Mouse (Mus musculus): ENCODE measurements around the gene Ercc6l. TPM values are rescaled to one million over a fixed set of nuclear protein-coding genes. Genes with fewer than 3 reads are reported as not detected.

The Ercc6l gene
- polyA plus RNA-seq, 1 experiment from 2014 or later = 8.6 TPM

DNA sequence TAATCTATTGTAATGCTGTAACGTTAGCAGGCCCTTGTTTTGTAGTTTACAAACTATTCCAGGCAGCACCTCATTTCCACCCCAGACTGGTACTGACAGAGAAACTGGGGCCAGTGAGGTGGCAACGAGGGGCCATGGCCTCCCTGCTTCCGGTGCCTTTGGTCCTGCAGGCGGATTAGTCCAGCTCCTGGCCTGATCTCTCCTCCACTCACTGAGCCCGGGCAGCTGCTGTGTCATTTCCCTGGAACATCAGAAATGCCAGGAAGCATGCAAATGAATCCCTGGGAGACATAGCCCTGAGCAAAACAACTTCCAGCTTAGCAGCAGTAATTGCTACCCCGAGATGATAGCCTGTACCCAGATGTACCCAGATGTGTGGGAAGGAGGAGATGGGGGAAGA lies 10.1 kb upstream of the Ercc6l start:
- WGBS = 30% methylated on average over 6 of the region's 6 CpGs
- H3K36me3 ChIP-seq = no peaks in the 10 kb centered on the region
- 0 out of 2 replicates have a peak, but pooled peaks cover 5% of the 10 kb centered on the region for H3K4me1 ChIP-seq
- ATAC-seq (ENCODE audit: extremely low read depth, insufficient number of reproducible peaks, low FRiP score, low TSS enrichment) = no peak
- no peak overlapping the region for H3K9ac ChIP-seq
- H3K27me3 ChIP-seq (replicated peaks) = peaks cover 4% of the 10 kb centered on the region
- H3K4me3 ChIP-seq = no peak overlapping the region
- H3K4me2 ChIP-seq = no peak overlapping the region
- no peak overlapping the region; the same call in 1 of the 2 replicates for H3K27ac ChIP-seq (replicated peaks)
- H3K9me3 ChIP-seq = no peaks in the 10 kb centered on the region

DNA sequence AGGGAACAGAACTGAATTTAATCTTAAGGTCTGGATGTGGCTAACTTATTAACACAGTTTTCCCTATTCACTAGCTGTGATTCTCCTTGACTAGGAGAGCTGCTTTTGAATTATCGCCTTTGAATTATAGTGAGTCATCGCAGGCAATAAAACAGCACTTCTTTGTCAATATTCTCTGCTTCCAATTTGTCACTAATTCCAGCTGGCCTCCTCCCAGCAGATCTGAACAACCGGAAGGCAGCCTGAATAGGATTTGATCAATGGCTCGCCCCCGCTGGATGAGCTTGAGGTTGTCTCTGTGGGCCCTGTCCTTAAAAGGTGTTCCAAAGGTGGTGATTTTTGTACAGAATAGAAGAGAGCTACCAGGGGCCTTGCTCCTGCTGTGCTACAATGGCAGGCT lies 9.6 kb upstream of the Ercc6l start:
- H3K4me2 ChIP-seq = no peak overlapping the region
- no peaks in the 10 kb centered on the region for H3K9me3 ChIP-seq
- H3K27ac ChIP-seq (replicated peaks) = no peak overlapping the region
- H3K27me3 ChIP-seq (replicated peaks) = peaks cover 6% of the 10 kb centered on the region
- H3K4me3 ChIP-seq = no peak overlapping the region
- H3K36me3 ChIP-seq = no peaks in the 10 kb centered on the region
- 64% methylated on average over 5 of the region's 5 CpGs for WGBS
- ATAC-seq (ENCODE audit: extremely low read depth, insufficient number of reproducible peaks, low FRiP score, low TSS enrichment) = no peak
- 0 out of 2 replicates have a peak, but pooled peaks cover 5% of the 10 kb centered on the region for H3K4me1 ChIP-seq
- no peak overlapping the region for H3K9ac ChIP-seq

DNA sequence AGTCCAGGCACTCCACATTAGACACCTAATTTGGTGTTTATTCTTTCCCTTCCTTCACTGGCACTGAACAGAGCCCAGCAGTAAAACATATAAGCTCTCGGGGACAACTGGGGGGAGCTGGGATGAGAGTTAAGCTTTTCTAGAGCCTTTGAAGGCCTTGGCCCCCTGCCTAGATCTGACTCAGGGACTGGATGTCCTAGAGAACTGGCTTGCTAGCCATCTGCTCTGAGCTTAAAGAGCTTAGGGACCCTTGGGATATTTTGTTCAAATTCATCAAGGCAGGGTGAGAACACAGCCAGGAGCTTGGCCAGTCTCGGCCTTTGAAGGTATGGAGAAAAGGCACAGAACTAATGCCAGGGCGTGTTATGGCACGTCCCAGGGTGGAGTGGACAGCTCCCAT lies 6.6 kb upstream of the Ercc6l start:
- Histone ChIP-seq H3K4me1 (0 out of 2 replicates have a peak, but pooled peaks cover 3% of the 10 kb centered on the region), H3K27ac (replicated peaks) (no peak overlapping the region), H3K4me2 (no peak overlapping the region), H3K27me3 (replicated peaks) (peaks cover 6% of the 10 kb centered on the region), H3K36me3 (no peaks in the 10 kb centered on the region), H3K4me3 (no peak overlapping the region), H3K9me3 (no peaks in the 10 kb centered on the region), H3K9ac (no peak overlapping the region)
- 60% methylated on average over 4 of the region's 4 CpGs for WGBS
- ATAC-seq (ENCODE audit: extremely low read depth, insufficient number of reproducible peaks, low FRiP score, low TSS enrichment) = no peak

DNA sequence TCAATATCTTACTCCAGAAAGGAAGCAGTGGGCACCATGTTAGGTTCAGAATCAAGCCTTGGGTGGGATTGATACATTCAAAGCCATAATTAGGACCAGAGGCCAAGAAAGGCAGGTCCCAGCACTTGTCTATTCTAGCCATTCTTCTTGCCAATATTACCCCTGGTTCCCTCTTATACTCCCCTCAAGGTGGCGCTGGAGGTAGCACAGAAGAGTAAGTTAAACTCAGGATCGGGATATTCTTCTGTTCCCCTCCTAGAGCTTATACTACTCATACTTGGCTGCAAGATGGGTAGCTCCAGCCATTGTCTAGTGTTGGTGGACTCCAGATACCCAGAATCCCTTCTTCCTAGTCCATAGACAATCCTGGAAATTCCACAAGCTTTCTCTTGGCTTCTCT lies 6.2 kb upstream of the Ercc6l start:
- 0 out of 2 replicates have a peak, but pooled peaks cover 3% of the 10 kb centered on the region for H3K4me1 ChIP-seq
- no peaks in the 10 kb centered on the region for H3K36me3 ChIP-seq
- H3K27ac ChIP-seq (replicated peaks) = no peak overlapping the region
- peaks cover 6% of the 10 kb centered on the region for H3K27me3 ChIP-seq (replicated peaks)
- H3K4me2 ChIP-seq = no peak overlapping the region
- H3K9ac ChIP-seq = no peak overlapping the region
- H3K4me3 ChIP-seq = no peak overlapping the region
- no peak for ATAC-seq (ENCODE audit: extremely low read depth, insufficient number of reproducible peaks, low FRiP score, low TSS enrichment)
- 44% methylated on average over 2 of the region's 2 CpGs for WGBS
- H3K9me3 ChIP-seq = no peaks in the 10 kb centered on the region

GRCm38 (mm10) chrX:102160528-102160927 lies 3.6 kb upstream of the Ercc6l start:
- no peak overlapping the region for H3K4me2 ChIP-seq
- WGBS = 57% methylated on average over 2 of the region's 2 CpGs
- ATAC-seq (ENCODE audit: extremely low read depth, insufficient number of reproducible peaks, low FRiP score, low TSS enrichment) = no peak

DNA sequence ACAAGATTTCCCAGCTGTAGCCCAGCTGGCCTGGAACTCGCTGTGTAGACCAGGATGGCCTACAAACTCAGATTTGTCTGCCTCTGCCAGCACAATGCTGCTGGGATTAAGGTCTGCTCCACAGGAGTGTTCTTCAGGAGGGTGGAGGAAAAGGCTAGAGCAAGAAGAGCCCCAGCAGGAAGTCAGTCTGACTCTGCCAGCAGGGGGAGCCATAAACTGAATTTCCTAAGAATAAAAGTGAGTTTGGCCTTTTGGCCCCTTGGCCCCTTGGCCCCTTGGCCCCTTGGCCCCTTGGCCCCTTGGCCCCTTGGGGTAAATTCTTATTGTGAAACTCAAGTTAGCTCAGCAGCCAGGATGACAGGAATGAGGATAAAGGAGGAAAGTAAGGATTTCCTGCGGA lies 2.9 kb upstream of the Ercc6l start:
- no peak for ATAC-seq (ENCODE audit: extremely low read depth, insufficient number of reproducible peaks, low FRiP score, low TSS enrichment)
- WGBS = 62% methylated on average over 2 of the region's 2 CpGs
- no peak overlapping the region for H3K4me2 ChIP-seq
- no peak overlapping the region for H3K27ac ChIP-seq (replicated peaks)
- no peaks in the 10 kb centered on the region for H3K36me3 ChIP-seq
- H3K9ac ChIP-seq = no peak overlapping the region
- peaks cover 6% of the 10 kb centered on the region; the same call in 1 of the 2 replicates for H3K27me3 ChIP-seq (replicated peaks)
- peaks cover 4% of the 10 kb centered on the region; the same call in 1 of the 2 replicates for H3K4me1 ChIP-seq
- no peak overlapping the region for H3K4me3 ChIP-seq
- no peaks in the 10 kb centered on the region for H3K9me3 ChIP-seq

More at GRCm38 (mm10) chrX:102160528-102160927, 3.6 kb upstream of the Ercc6l start:
- peaks cover 6% of the 10 kb centered on the region; the same call in 1 of the 2 replicates for H3K27me3 ChIP-seq (replicated peaks)
- H3K4me3 ChIP-seq = no peak overlapping the region
- no peak overlapping the region for H3K27ac ChIP-seq (replicated peaks)
- no peak overlapping the region for H3K9ac ChIP-seq
- peaks cover 4% of the 10 kb centered on the region; the same call in 1 of the 2 replicates for H3K4me1 ChIP-seq
- H3K9me3 ChIP-seq = no peaks in the 10 kb centered on the region
- H3K36me3 ChIP-seq = no peaks in the 10 kb centered on the region

- no peaks in the 10 kb centered on the region for H3K36me3 ChIP-seq
- H3K27ac ChIP-seq (replicated peaks) = peak overlapping the region; percentile 83
- 34% methylated on average over 5 of the region's 5 CpGs for WGBS
- peak overlapping the region; percentile 73 for H3K9ac ChIP-seq
- peaks cover 6% of the 10 kb centered on the region; the same call in 1 of the 2 replicates for H3K27me3 ChIP-seq (replicated peaks)
- peak overlapping the region; percentile 50 for H3K4me3 ChIP-seq
- ATAC-seq (ENCODE audit: extremely low read depth, insufficient number of reproducible peaks, low FRiP score, low TSS enrichment) = no peak
- no peaks in the 10 kb centered on the region for H3K9me3 ChIP-seq
- H3K4me2 ChIP-seq = peak overlapping the region; percentile 62
- peaks cover 4% of the 10 kb centered on the region; the same call in 1 of the 2 replicates for H3K4me1 ChIP-seq
Measured at GRCm38 (mm10) chrX:102157423-102157791, 516 bp upstream of the Ercc6l start.

DNA sequence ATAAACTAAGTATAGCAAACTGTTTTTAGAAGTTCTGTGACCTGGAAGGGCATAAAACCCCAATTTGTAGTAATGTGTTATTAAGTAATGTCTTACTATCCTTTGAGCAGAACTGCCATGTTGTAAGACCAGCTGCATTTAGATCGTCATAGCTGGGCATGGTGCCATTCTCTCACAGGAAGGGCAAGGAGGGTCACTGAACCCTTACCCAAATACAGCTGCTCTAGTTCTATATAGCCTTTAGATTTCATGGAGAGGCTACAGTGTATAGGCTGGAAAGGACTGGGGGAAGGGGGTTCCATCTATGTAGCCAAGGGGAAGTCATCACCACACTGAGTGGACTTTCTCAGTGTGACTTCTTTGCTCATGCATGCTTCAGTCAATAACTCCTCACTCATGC lies 15.7 kb downstream of the Ercc6l start:
- 75% methylated on average over 1 of the region's 1 CpGs for WGBS
- no peak for ATAC-seq (ENCODE audit: extremely low read depth, insufficient number of reproducible peaks, low FRiP score, low TSS enrichment)

DNA sequence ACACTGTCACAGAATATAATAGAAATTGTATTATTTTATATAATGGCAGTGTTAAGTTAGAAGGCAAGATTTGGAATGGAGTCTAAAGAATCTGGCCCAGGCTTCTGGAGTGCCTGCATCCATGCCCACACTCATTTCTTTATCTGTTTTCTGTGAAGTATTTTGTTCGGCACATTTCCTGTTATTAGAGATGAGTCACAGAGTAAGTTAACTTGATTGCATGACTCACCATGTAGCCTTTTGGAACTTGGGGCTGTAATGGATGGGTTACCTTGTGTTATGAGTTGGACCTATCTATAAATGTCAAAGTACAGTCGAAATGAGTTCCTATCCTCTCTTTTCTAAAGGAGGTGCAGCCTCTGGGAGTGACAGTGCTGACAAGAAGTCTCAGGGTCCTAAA lies 35.6 kb downstream of the Ercc6l start:
- H3K9ac ChIP-seq = no peak overlapping the region
- peaks cover 44% of the 10 kb centered on the region for H3K36me3 ChIP-seq
- no peak overlapping the region for H3K27ac ChIP-seq (replicated peaks)
- no peaks in the 10 kb centered on the region for H3K9me3 ChIP-seq
- 74% methylated on average over 2 of the region's 2 CpGs for WGBS
- no peak for ATAC-seq (ENCODE audit: extremely low read depth, insufficient number of reproducible peaks, low FRiP score, low TSS enrichment)
- peaks cover 9% of the 10 kb centered on the region; the same call in 1 of the 2 replicates for H3K4me1 ChIP-seq
- H3K4me2 ChIP-seq = no peak overlapping the region
- H3K4me3 ChIP-seq = no peak overlapping the region
- 0 out of 2 replicates have a peak, but pooled peaks cover 8% of the 10 kb centered on the region for H3K27me3 ChIP-seq (replicated peaks)

More for the DNA sequence above, 15.7 kb downstream of the Ercc6l start:
- Histone ChIP-seq H3K9me3 (no peaks in the 10 kb centered on the region), H3K4me2 (no peak overlapping the region), H3K4me3 (no peak overlapping the region), H3K9ac (no peak overlapping the region), H3K4me1 (no peaks in the 10 kb centered on the region), H3K27ac (replicated peaks) (no peak overlapping the region), H3K27me3 (replicated peaks) (peaks cover 6% of the 10 kb centered on the region; the same call in 1 of the 2 replicates), H3K36me3 (peaks cover 42% of the 10 kb centered on the region)

GRCm38 (mm10) chrX:102119042-102119864 lies 37.6 kb downstream of the Ercc6l start, which contains the start of gene Pin4:
Pin4 (plus strand) TSS chrX:102119447.
- ATAC-seq (ENCODE audit: extremely low read depth, insufficient number of reproducible peaks, low FRiP score, low TSS enrichment) = peak; percentile 98
- WGBS = 8% methylated on average over 30 of the region's 30 CpGs
- H3K4me3 ChIP-seq = peak within 1 kb of the TSS; percentile 75
- H3K4me2 ChIP-seq = peak within 1 kb of the TSS; percentile 73
- 0 out of 2 replicates have a peak, but pooled peaks cover 12% of the 10 kb centered on the region for H3K27me3 ChIP-seq (replicated peaks)
- H3K27ac ChIP-seq (replicated peaks) = peak within 1 kb of the TSS; percentile 45; the same call in 1 of the 2 replicates
- no peaks in the 10 kb centered on the region for H3K9me3 ChIP-seq
- H3K36me3 ChIP-seq = peaks cover 26% of the 10 kb centered on the region
- peak within 1 kb of the TSS; percentile 88 for H3K9ac ChIP-seq
- H3K4me1 ChIP-seq = peaks cover 9% of the 10 kb centered on the region; the same call in 1 of the 2 replicates

DNA sequence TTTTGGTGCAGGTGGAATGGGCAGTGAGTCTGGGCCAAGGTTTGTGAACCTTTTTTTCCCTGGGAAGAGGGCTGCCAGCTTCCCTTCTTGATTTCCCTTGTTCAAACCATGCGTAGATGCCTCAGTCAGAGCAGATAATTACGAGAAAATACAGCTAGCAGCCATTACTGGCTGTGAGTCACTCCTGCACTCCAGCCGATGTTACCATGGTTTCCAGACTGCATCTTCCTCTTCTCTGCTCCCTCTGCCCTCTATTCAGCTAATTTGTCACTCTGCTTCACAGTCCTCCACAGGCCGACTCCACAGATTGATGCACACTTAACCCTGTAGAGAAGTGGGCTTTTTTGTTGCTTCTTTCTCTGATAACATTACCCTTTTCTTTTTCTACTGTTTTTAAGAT lies 41.2 kb downstream of the Ercc6l start:
- peaks cover 23% of the 10 kb centered on the region; the same call in 1 of the 2 replicates for H3K27me3 ChIP-seq (replicated peaks)
- no peak overlapping the region for H3K27ac ChIP-seq (replicated peaks)
- no peak overlapping the region for H3K4me2 ChIP-seq
- peaks cover 9% of the 10 kb centered on the region; the same call in 1 of the 2 replicates for H3K4me1 ChIP-seq
- H3K9me3 ChIP-seq = no peaks in the 10 kb centered on the region
- H3K4me3 ChIP-seq = no peak overlapping the region
- ATAC-seq (ENCODE audit: extremely low read depth, insufficient number of reproducible peaks, low FRiP score, low TSS enrichment) = no peak
- H3K36me3 ChIP-seq = no peaks in the 10 kb centered on the region
- no peak overlapping the region for H3K9ac ChIP-seq
- WGBS = 32% methylated on average over 4 of the region's 4 CpGs

Data from heart, embryonic 13.5 days (tissue).